Mouse (Mus musculus): ENCODE data around the gene Strn3. TPM values are rescaled to one million over a fixed set of nuclear protein-coding genes. Genes with fewer than 3 reads are reported as not detected.

Strn3 gene
- total RNA-seq, 2 experiments from 2014 or later, result 109 to 115 TPM

Other genes with a start within 250 kb of the Strn3 start
- gene Coch, start 98.6 kb downstream of the Strn3 start, total RNA-seq (2021), result under 1 TPM; 0.08 to 0.16 TPM
- gene Ap4s1, start 864 bp downstream of the Strn3 start, total RNA-seq (2021), result 10 to 100 TPM; 40.5 to 41.4 TPM
- gene Hectd1, start 137.6 kb upstream of the Strn3 start, total RNA-seq (2021), result 10 to 100 TPM; 79.2 to 97.2 TPM